Mouse (Mus musculus) lung, embryonic 14.5 days (tissue): ENCODE measurements around the gene Zfand3. TPM values are rescaled to one million over a fixed set of nuclear protein-coding genes. Genes with fewer than 3 reads are reported as not detected.

Experiments used
- ATAC-seq: fragments of 200-750 bp; cut with Nextera tagmentation; 2 replicates; pipeline ENCODE4 v1.8.0; 2017; ENCODE audit warnings: mild to moderate bottlenecking, moderate TSS enrichment, moderate library complexity; ENCODE audit not compliant: insufficient read depth
- DNase-seq: peaks from one replicate; pipeline ENCODE4 v3.0.0-alpha.2; 2015
- H3K27ac ChIP-seq: fragments of 300-500 bp; sonication (generic); 2 replicates; pipeline ENCODE4 v1.5.1; 2014; ENCODE audit warnings: low read depth, mild to moderate bottlenecking, moderate library complexity
- H3K27me3 ChIP-seq: fragments of 300-500 bp; sonication (generic); 2 replicates; pipeline ENCODE4 v1.6.1; 2014; ENCODE audit warnings: low read length, control low read depth; ENCODE audit not compliant: insufficient read depth
- H3K36me3 ChIP-seq: fragments of 300-500 bp; sonication (generic); 2 replicates; pipeline ENCODE4 v1.6.1; 2014; ENCODE audit warnings: control low read depth; ENCODE audit not compliant: insufficient read depth
- H3K4me1 ChIP-seq: fragments of 300-500 bp; sonication (generic); 2 replicates; pipeline ENCODE4 v1.6.1; 2014; ENCODE audit warnings: antibody characterized with exemption, control low read depth; ENCODE audit not compliant: insufficient read depth
- H3K4me2 ChIP-seq: fragments of 300-500 bp; sonication (generic); 2 replicates; pipeline ENCODE4 v1.6.1; 2014; ENCODE audit warnings: mild to moderate bottlenecking
- H3K4me3 ChIP-seq: fragments of 300-500 bp; sonication (generic); 2 replicates; pipeline ENCODE4 v1.5.1; 2014; ENCODE audit warnings: low read depth, low read length
- H3K9ac ChIP-seq: fragments of 300-500 bp; sonication (generic); 2 replicates; pipeline ENCODE4 v1.6.1; 2014
- H3K9me3 ChIP-seq: fragments of 300-500 bp; sonication (generic); 2 replicates; pipeline ENCODE4 v1.6.1; 2016; ENCODE audit warnings: low read depth, low read length, control low read depth
- CTCF ChIP-seq: IDR thresholded peaks from 2 replicates; pipeline ENCODE4 v1.5.1; 2016; ENCODE audit warnings: antibody characterized with exemption, low read depth
- WGBS: fragments of 180-500 bp; shearing (Covaris S2); extraction: QIAGEN DNeasy Blood & Tissue Kit; methylation state at CpG from one replicate; pipeline ENCODE4 v1.1.7; 2014; 5-methylcytosine and 5-hydroxymethylcytosine counted together
- polyA plus RNA-seq: library from polyadenylated mRNA; unstranded; fragments of >200 nt; fragmentation: Nextera tagmentation; extraction: Ambion mirVana; gene quantifications from 2 replicates; pipeline ENCODE4 v1.2.1, GENCODE M21; 2014

Zfand3 gene
- polyA plus RNA-seq, 1 experiment from 2014 or later: 47.5 TPM

GRCm38 (mm10) chr17:30255928-30256560 lies 251.5 kb downstream of the Zfand3 start:
- no peaks in the 10 kb centered on the region for H3K9me3 ChIP-seq
- H3K4me1 ChIP-seq: no peaks in the 10 kb centered on the region
- H3K27me3 ChIP-seq: no peaks in the 10 kb centered on the region
- H3K4me2 ChIP-seq: no peak overlapping the region
- TF ChIP-seq CTCF: no peak
- DNase-seq (no peak), ATAC-seq (no peak)
- WGBS: 68% methylated on average over 8 of the region's 8 CpGs
- H3K36me3 ChIP-seq: no peaks in the 10 kb centered on the region
- no peak overlapping the region for H3K9ac ChIP-seq
- no peak overlapping the region for H3K4me3 ChIP-seq
- no peak overlapping the region for H3K27ac ChIP-seq

- Histone ChIP-seq H3K4me1 (no peaks in the 10 kb centered on the region), H3K9me3 (no peaks in the 10 kb centered on the region), H3K36me3 (no peaks in the 10 kb centered on the region)
Observed at GRCm38 (mm10) chr17:30258480-30258879, 253.9 kb downstream of the Zfand3 start.

DNA sequence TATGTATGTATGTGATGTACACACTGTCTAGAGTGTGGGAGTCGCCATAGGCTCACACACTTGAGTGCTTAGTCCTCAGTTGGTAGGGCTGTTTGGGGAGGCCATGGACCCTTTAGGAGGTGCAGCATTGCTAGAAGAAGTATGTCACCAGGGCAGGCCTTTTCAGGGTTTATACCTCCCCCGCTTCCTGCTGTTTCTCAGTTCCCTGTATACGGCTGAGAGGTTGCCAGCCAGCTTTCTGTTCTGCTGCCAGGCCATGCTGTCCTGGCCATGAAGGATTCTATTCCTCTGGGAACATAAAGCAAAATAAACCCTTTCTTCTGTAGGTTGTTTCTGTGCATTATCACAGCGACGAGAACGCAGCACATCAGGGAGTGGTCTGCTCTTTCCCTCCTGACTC lies 255.4 kb downstream of the Zfand3 start:
- TF ChIP-seq CTCF: no peak
- Histone ChIP-seq H3K36me3 (no peaks in the 10 kb centered on the region), H3K4me2 (no peak overlapping the region), H3K4me1 (no peaks in the 10 kb centered on the region), H3K9ac (no peak overlapping the region), H3K4me3 (no peak overlapping the region), H3K27me3 (no peaks in the 10 kb centered on the region), H3K27ac (no peak overlapping the region), H3K9me3 (no peaks in the 10 kb centered on the region)
- 76% methylated on average over 6 of the region's 6 CpGs for WGBS
- ATAC-seq: no peak
- no peak for DNase-seq

More at GRCm38 (mm10) chr17:30258480-30258879, 253.9 kb downstream of the Zfand3 start:
- Histone ChIP-seq H3K4me2 (no peak overlapping the region), H3K27ac (no peak overlapping the region), H3K27me3 (no peaks in the 10 kb centered on the region), H3K9ac (no peak overlapping the region), H3K4me3 (no peak overlapping the region)
- TF ChIP-seq CTCF: no peak
- no peak for DNase-seq
- ATAC-seq: no peak
- WGBS: 73% methylated on average over 4 of the region's 4 CpGs

Other genes with a start within 250 kb of the Zfand3 start
- 4.7 and 8.9 TPM in 2 replicates for gene Mdga1, start 34.6 kb upstream of the Zfand3 start, polyA plus RNA-seq